24 mouse cellular contexts compared by ENCODE assay signal in the genomic region with DNA sequence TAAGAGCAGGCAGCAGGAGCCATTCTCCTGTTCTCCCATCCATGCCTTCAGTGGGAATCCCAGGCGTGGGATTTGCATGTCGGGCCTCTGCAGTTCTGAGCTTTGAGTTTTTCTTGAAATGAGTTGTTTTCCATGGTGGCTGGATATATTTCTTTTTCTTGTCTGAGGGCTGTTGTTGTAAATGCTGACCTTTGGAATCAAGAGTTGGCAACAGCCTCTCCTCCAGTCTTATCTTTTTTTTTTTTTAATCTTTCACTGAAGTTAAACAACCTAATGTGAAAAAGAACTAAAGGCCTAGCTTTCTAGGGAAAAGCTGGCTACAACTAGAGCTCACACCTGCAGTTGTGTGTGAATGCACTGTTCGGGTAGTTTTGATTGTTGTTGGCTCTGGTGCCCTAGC.
DNase-seq lines count a peak whose midpoint lies in the region; ATAC-seq and TF ChIP-seq lines count a peak whose summit lies in the region.
"Had no signal": no experiment of that assay in that cellular context is flagged by ENCODE, and none has a peak within 500 bp of the region (broad histone marks: within the 10 kb centered on the region; RNA-seq: fewer than 3 reads in every experiment).

No protein-coding gene starts in this region.

- no peaks in the 10 kb centered on the region for H3K4me1 ChIP-seq in kidney, adult 2 months (ENCODE audit: control insufficient read depth, insufficient read depth, low read length)
- peaks cover 7% of the 10 kb centered on the region; the same call in 1 of the 2 replicates for H3K4me1 ChIP-seq in kidney, embryonic 14.5 days (ENCODE audit: control insufficient read depth, insufficient read depth, low read length)
- 0 out of 2 replicates have a peak, but pooled peaks cover 3% of the 10 kb centered on the region for H3K4me1 ChIP-seq in kidney, postnatal 0 days (replicated peaks; ENCODE audit: insufficient read depth, low read length)
- H3K4me1 ChIP-seq in kidney, embryonic 16.5 days (ENCODE audit: insufficient read depth, low read length), result peaks cover 13% of the 10 kb centered on the region
- H3K4me1 ChIP-seq in intestine, embryonic 15.5 days (replicated peaks), result peaks cover 3% of the 10 kb centered on the region; the same call in 1 of the 2 replicates
- H3K4me1 ChIP-seq: heart, embryonic 12.5 days; heart, embryonic 15.5 days; hindbrain, embryonic 13.5 days had no signal

- WGBS in kidney, adult 2 months, result 41% methylated on average over 3 of the region's 3 CpGs
- 77% methylated on average over 3 of the region's 3 CpGs for WGBS in kidney, embryonic 14.5 days
- 68% methylated on average over 3 of the region's 3 CpGs for WGBS in kidney, postnatal 0 days
- 72% methylated on average over 3 of the region's 3 CpGs for WGBS in kidney, embryonic 16.5 days
- WGBS in intestine, embryonic 15.5 days, result 61% methylated on average over 3 of the region's 3 CpGs

- H3K4me3 ChIP-seq in kidney, adult 2 months (ENCODE audit: insufficient read depth, low read depth, low read length), result no peak overlapping the region
- no peak overlapping the region for H3K4me3 ChIP-seq in kidney, embryonic 14.5 days (ENCODE audit: low read length)
- H3K4me3 ChIP-seq in kidney, postnatal 0 days (replicated peaks; ENCODE audit: low read depth, low read length), result no peak overlapping the region
- no peak overlapping the region for H3K4me3 ChIP-seq in kidney, embryonic 16.5 days (ENCODE audit: low read length)
- H3K4me3 ChIP-seq in intestine, embryonic 15.5 days (replicated peaks), result no peak overlapping the region
- H3K4me3 ChIP-seq: gastrocnemius, adult 2 months; heart, embryonic 12.5 days; heart, embryonic 15.5 days; hindbrain, embryonic 10.5 days; hindbrain, embryonic 13.5 days had no signal

- H3K27ac ChIP-seq in kidney, adult 2 months (ENCODE audit: insufficient read depth, low read depth, low read length), result no peak overlapping the region
- H3K27ac ChIP-seq in kidney, embryonic 14.5 days (ENCODE audit: low read depth, low read length), result no peak overlapping the region
- H3K27ac ChIP-seq in kidney, postnatal 0 days, result peak overlapping the region; percentile 33; the same call in 1 of the 2 replicates
- H3K27ac ChIP-seq in kidney, embryonic 16.5 days (ENCODE audit: low read length), result no peak overlapping the region
- 0 out of 2 replicates have a peak overlapping the region, but pooled peaks have one; percentile 33 for H3K27ac ChIP-seq in intestine, embryonic 15.5 days
- H3K27ac ChIP-seq: gastrocnemius, adult 2 months; heart, embryonic 15.5 days; hindbrain, embryonic 10.5 days; hindbrain, embryonic 13.5 days had no signal

- peak; percentile 34 for DNase-seq in kidney, adult 2 months
- peak; percentile 31 for DNase-seq in kidney, postnatal 0 days (ENCODE audit: low spot score)
- DNase-seq in yolk sac, embryonic 10.5 days (ENCODE audit: low spot score), result peak; percentile 14
- DNase-seq: adrenal gland, adult 8-10 months; adrenal gland, postnatal 25 days; cerebellum, adult 11-12 months; cerebellum, adult 8-10 months; cerebellum, postnatal 10 days; forebrain, postnatal 0 days; gastrocnemius, adult 2 months; gastrocnemius, postnatal 14 days; heart, adult 18-20 months; heart, postnatal 10 days; heart, postnatal 36 days had no signal

- TF ChIP-seq CTCF in kidney, adult 2 months (conservative IDR thresholded peaks at IDR 0.05; ENCODE audit: insufficient read depth, insufficient read length, low read depth, low read length), result no peak
- no peak for TF ChIP-seq CTCF in kidney, postnatal 0 days (IDR thresholded peaks at IDR 0.05; ENCODE audit: low read depth)

- H3K9me3 ChIP-seq in kidney, embryonic 14.5 days (ENCODE audit: control insufficient read depth, low read length), result no peaks in the 10 kb centered on the region
- no peaks in the 10 kb centered on the region for H3K9me3 ChIP-seq in kidney, postnatal 0 days (replicated peaks; ENCODE audit: low read length)
- H3K9me3 ChIP-seq in kidney, embryonic 16.5 days (ENCODE audit: low read length), result no peaks in the 10 kb centered on the region
- H3K9me3 ChIP-seq in intestine, embryonic 15.5 days, result no peaks in the 10 kb centered on the region
- H3K9me3 ChIP-seq: heart, embryonic 12.5 days; heart, embryonic 15.5 days; hindbrain, embryonic 10.5 days; hindbrain, embryonic 13.5 days had no signal

- no peak for ATAC-seq in kidney, embryonic 14.5 days (ENCODE audit: low FRiP score, low TSS enrichment)
- no peak for ATAC-seq in kidney, postnatal 0 days (replicated peaks; ENCODE audit: low FRiP score, low read depth)
- ATAC-seq in kidney, embryonic 16.5 days (ENCODE audit: low FRiP score, low TSS enrichment), result no peak
- no peak for ATAC-seq in intestine, embryonic 15.5 days
- ATAC-seq in erythroid progenitor cell, adult 5-6 weeks (replicated peaks; ENCODE audit: low FRiP score, poor library complexity, severe bottlenecking), result no peak
- ATAC-seq: activated CD4-positive, CD25-positive, alpha-beta regulatory T cell, adult 4 months; forebrain, embryonic 14.5 days; forebrain, postnatal 0 days had no signal

- H3K9ac ChIP-seq in kidney, embryonic 14.5 days (ENCODE audit: low read depth, low read length), result no peak overlapping the region
- H3K9ac ChIP-seq in kidney, postnatal 0 days (ENCODE audit: low read depth, low read length), result no peak overlapping the region
- no peak overlapping the region for H3K9ac ChIP-seq in kidney, embryonic 16.5 days (replicated peaks; ENCODE audit: low read length)
- no peak overlapping the region for H3K9ac ChIP-seq in intestine, embryonic 15.5 days
- H3K9ac ChIP-seq: forebrain, postnatal 0 days; heart, embryonic 12.5 days; heart, embryonic 15.5 days; hindbrain, embryonic 13.5 days had no signal

- H3K4me2 ChIP-seq in kidney, embryonic 14.5 days (replicated peaks; ENCODE audit: low read depth, low read length), result no peak overlapping the region
- H3K4me2 ChIP-seq in kidney, postnatal 0 days (ENCODE audit: low read length), result no peak overlapping the region
- no peak overlapping the region for H3K4me2 ChIP-seq in kidney, embryonic 16.5 days (replicated peaks; ENCODE audit: low read depth, low read length)
- no peak overlapping the region for H3K4me2 ChIP-seq in intestine, embryonic 15.5 days (replicated peaks)
- H3K4me2 ChIP-seq: heart, embryonic 12.5 days; heart, embryonic 15.5 days; hindbrain, embryonic 13.5 days had no signal

- no peak for TF ChIP-seq POLR2A in kidney, adult 2 months (IDR thresholded peaks at IDR 0.05; ENCODE audit: low read depth, low read length)

- no peaks in the 10 kb centered on the region for H3K36me3 ChIP-seq in kidney, adult 2 months (ENCODE audit: control insufficient read depth, insufficient read depth, low read length)
- peaks cover 18% of the 10 kb centered on the region; the same call in 1 of the 2 replicates for H3K36me3 ChIP-seq in kidney, embryonic 14.5 days (ENCODE audit: control insufficient read depth, insufficient read depth, low read length)
- H3K36me3 ChIP-seq in kidney, postnatal 0 days (ENCODE audit: insufficient read depth, low read length), result peaks cover 6% of the 10 kb centered on the region; the same call in 1 of the 2 replicates
- H3K36me3 ChIP-seq in kidney, embryonic 16.5 days (ENCODE audit: insufficient read depth, low read length), result peaks cover 13% of the 10 kb centered on the region; the same call in 1 of the 2 replicates
- H3K36me3 ChIP-seq in intestine, embryonic 15.5 days, result no peaks in the 10 kb centered on the region
- H3K36me3 ChIP-seq: hindbrain, embryonic 13.5 days had no signal

- no peaks in the 10 kb centered on the region for H3K27me3 ChIP-seq in kidney, adult 2 months (replicated peaks; ENCODE audit: control insufficient read depth, insufficient read depth, low read length)
- no peaks in the 10 kb centered on the region for H3K27me3 ChIP-seq in kidney, embryonic 14.5 days (ENCODE audit: control insufficient read depth, insufficient read depth, low read length)
- no peaks in the 10 kb centered on the region for H3K27me3 ChIP-seq in kidney, postnatal 0 days (ENCODE audit: insufficient read depth, low read length)
- no peaks in the 10 kb centered on the region for H3K27me3 ChIP-seq in kidney, embryonic 16.5 days (ENCODE audit: insufficient read depth, low read length)
- H3K27me3 ChIP-seq in intestine, embryonic 15.5 days (replicated peaks), result no peaks in the 10 kb centered on the region
- H3K27me3 ChIP-seq: heart, embryonic 15.5 days; hindbrain, embryonic 13.5 days had no signal

Comparison
In these comparisons a context has a peak if more than half of its experiments do, and no peak if none do; other contexts are left out.
1. H3K27ac ChIP-seq: peak in kidney, postnatal 0 days (single experiment) and intestine, embryonic 15.5 days (single experiment); none in kidney, adult 2 months (single experiment), kidney, embryonic 14.5 days (single experiment) and kidney, embryonic 16.5 days (single experiment).
2. Peak in every context shown above with its lines, with median percentiles within 50 percentile points of each other: DNase-seq.